ENCODE assay signal across 8 mouse cellular contexts in the genomic region with DNA sequence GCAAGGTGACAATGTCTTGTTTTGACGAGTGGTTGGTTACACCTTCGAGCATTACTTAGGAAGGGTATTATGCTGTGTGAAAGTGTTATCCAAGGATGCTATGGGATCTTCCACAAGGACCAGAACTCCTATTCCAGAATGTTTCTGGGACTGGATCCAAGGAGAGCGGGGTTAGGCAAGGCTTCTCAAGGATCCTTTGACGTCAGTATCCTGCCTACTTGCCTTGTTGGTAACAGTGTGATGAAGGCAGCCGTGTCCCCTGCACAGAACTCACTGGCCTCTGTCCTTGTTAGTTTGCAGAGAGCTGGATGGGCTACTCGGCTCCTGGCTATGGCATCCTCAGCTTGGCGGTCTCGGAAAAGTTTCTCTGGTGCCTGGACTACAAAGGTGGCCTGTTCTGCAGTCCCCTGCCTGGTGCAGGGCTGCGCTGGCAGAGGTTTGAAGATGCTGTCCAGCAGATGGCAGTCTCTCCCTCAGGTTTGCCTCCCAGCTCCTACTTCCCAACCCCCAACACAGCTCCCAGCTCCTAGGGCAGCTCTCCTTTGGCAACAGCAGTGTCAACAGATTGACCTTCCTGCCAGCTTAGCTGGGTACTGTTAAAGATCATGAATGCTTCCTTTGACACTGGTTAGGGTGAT. TPM values are rescaled to one million over a fixed set of nuclear protein-coding genes. Genes with fewer than 3 reads are reported as not detected.
DNase-seq lines count a peak whose midpoint lies in the region; ATAC-seq and TF ChIP-seq lines count a peak whose summit lies in the region.

No protein-coding gene starts in this region.

- peak; percentile 87 to 96 for DNase-seq in adrenal gland, adult (ENCODE audit: inconsistent age in 2 of 2, low spot score in 1 of 2)
- DNase-seq in gastrocnemius, postnatal 10 days = peak; percentile 80
- peak; percentile 70 for DNase-seq in hindlimb bud, embryonic 11.5 days (ENCODE audit: extremely low spot score, low read depth, low spot score)
- peak; percentile 82 to 83 for DNase-seq in left cerebral cortex, adult 2 months (ENCODE audit: extremely low spot score in 1 of 2, low spot score in 2 of 2)
- peak; percentile 77 to 78 for DNase-seq in right cerebral cortex, postnatal 36 days (ENCODE audit: low spot score in 2 of 2)
- peak; percentile 68 to 80 for DNase-seq in urinary bladder, postnatal 4 days (ENCODE audit: low spot score in 2 of 2)

- TF ChIP-seq POLR2A in cortical plate, adult 2 months (IDR thresholded peaks at IDR 0.05; ENCODE audit: extremely low read depth, insufficient read depth, low read length) = no peak

- peak; percentile 87 for TF ChIP-seq CTCF in cortical plate, adult 2 months (IDR thresholded peaks at IDR 0.05; ENCODE audit: extremely low read depth, insufficient read depth, low read length)
- TF ChIP-seq CTCF in left cerebral cortex, adult 2 months (IDR thresholded peaks at IDR 0.05) = peak; percentile 89

- intact Hi-C loops in left cerebral cortex, adult 2 months (cut with DNase I) = loop anchor here (1.0 kb wide), 1 partner anchor 56 kb away; no protein-coding TSS in a partner anchor

- peaks cover 5% of the 10 kb centered on the region for H3K4me1 ChIP-seq in cortical plate, adult 2 months (ENCODE audit: control insufficient read depth, insufficient read depth, low read length)

- no peak overlapping the region for H3K4me3 ChIP-seq in cortical plate, adult 2 months (ENCODE audit: insufficient read depth, low read length)
- H3K4me3 ChIP-seq in left cerebral cortex, adult 2 months = no peak overlapping the region

- ATAC-seq in megakaryocyte, adult 5-6 weeks (ENCODE audit: poor library complexity, severe bottlenecking) = peak; percentile 96

- no peak overlapping the region for H3K27ac ChIP-seq in cortical plate, adult 2 months (ENCODE audit: insufficient read depth, low read length)
- peak overlapping the region; percentile 37; the same call in 1 of the 2 replicates for H3K27ac ChIP-seq in left cerebral cortex, adult 2 months

RNA-seq across cellular contexts. Expression of gene Ankrd9, which starts 42.7 kb away (rescaled TPM):
- polyA plus RNA-seq in cortical plate, adult 2 months (2012; rRNA removed) = 34.7 and 34.8 TPM in 2 replicates
- total RNA-seq in gastrocnemius, postnatal 10 days (2021) = 100 to 1,000 TPM in 1 of 2 experiments, 10 to 100 TPM in 1; 20.3 to 102 TPM
- total RNA-seq in left cerebral cortex, adult 2 months (2021) = 10 to 100 TPM; 18.8 to 21.4 TPM
- 1.6 and 2.8 TPM in 2 replicates for total RNA-seq in megakaryocyte, adult 5-6 weeks (2015)
- 3.0 and 3.3 TPM in 2 replicates for total RNA-seq in megakaryocyte, adult 5-6 weeks (2017)

RNA-seq across cellular contexts. Expression of gene Tecpr2, which starts 47.0 kb away (rescaled TPM):
- 35.3 and 36.9 TPM in 2 replicates for polyA plus RNA-seq in cortical plate, adult 2 months (2012; rRNA removed)
- 1 to 10 TPM; 2.6 to 3.3 TPM for total RNA-seq in gastrocnemius, postnatal 10 days (2021)
- total RNA-seq in left cerebral cortex, adult 2 months (2021) = 10 to 100 TPM; 46.7 to 50.0 TPM
- 3.1 and 3.7 TPM in 2 replicates for total RNA-seq in megakaryocyte, adult 5-6 weeks (2015)
- 3.5 and 5.0 TPM in 2 replicates for total RNA-seq in megakaryocyte, adult 5-6 weeks (2017)

RNA-seq across cellular contexts. Expression of gene Cinp, which starts 47.2 kb away (rescaled TPM):
- 116 and 121 TPM in 2 replicates for polyA plus RNA-seq in cortical plate, adult 2 months (2012; rRNA removed)
- total RNA-seq in gastrocnemius, postnatal 10 days (2021) = 10 to 100 TPM; 33.0 to 34.6 TPM
- total RNA-seq in left cerebral cortex, adult 2 months (2021) = 100 to 1,000 TPM in 1 of 2 experiments, 10 to 100 TPM in 1; 94.4 to 107 TPM
- 20.3 and 31.8 TPM in 2 replicates for total RNA-seq in megakaryocyte, adult 5-6 weeks (2015)
- 32.5 and 36.4 TPM in 2 replicates for total RNA-seq in megakaryocyte, adult 5-6 weeks (2017)

Comparison
In these comparisons a context has a peak if more than half of its experiments do, and no peak if none do; other contexts are left out.
1. RNA of gene Ankrd9, which starts 42.7 kb away (total RNA-seq): 20.3 to 102 TPM in gastrocnemius, postnatal 10 days and 18.8 to 21.4 TPM in left cerebral cortex, adult 2 months; 1.6 to 3.3 TPM in megakaryocyte, adult 5-6 weeks; every median in the first group is over 4 times any median in the second.
2. RNA of gene Tecpr2, which starts 47.0 kb away (total RNA-seq): 46.7 to 50.0 TPM in left cerebral cortex, adult 2 months; 3.1 to 5.0 TPM in megakaryocyte, adult 5-6 weeks and 2.6 to 3.3 TPM in gastrocnemius, postnatal 10 days; every median in the first group is over 4 times any median in the second.
3. Peak in every context shown above with its lines, with median percentiles within 50 percentile points of each other: DNase-seq.